Mouse (Mus musculus): Measurements from ENCODE around the gene Tspan4.

- no peak for TF ChIP-seq CTCF (IDR thresholded peaks at IDR 0.05; ENCODE audit: control insufficient read depth, insufficient read depth, insufficient replicate concordance, low read depth, low read length)
- no peak; the same call in 1 of the 2 replicates for TF ChIP-seq POLR2A (IDR thresholded peaks at IDR 0.05; ENCODE audit: control insufficient read depth, low read depth, low read length)
These were observed 4.4 kb upstream of the Tspan4 start for GRCm38 (mm10) chr7:141470637-141470944.

Measured in testis, adult 2 months (tissue).